Mouse (Mus musculus) C2C12 (cell line): ENCODE results near the gene Pih1d1.

Experiments
- CEBPB ChIP-seq: IDR thresholded peaks from one replicate; pipeline ENCODE4 v1.6.1; 2011; ENCODE audit warnings: low read depth, mild to moderate bottlenecking, control low read depth, moderate library complexity
- CTCF ChIP-seq: IDR thresholded peaks from one replicate; pipeline ENCODE4 v1.5.1; 2011; ENCODE audit not compliant: control insufficient read depth, insufficient read depth, insufficient read length
- FOSL1 ChIP-seq: IDR thresholded peaks from one replicate; pipeline ENCODE4 v1.8.0; 2011; ENCODE audit warnings: mild to moderate bottlenecking, low read length; ENCODE audit not compliant: poor library complexity, insufficient read depth, severe bottlenecking
- MAX ChIP-seq: IDR thresholded peaks from one replicate; pipeline ENCODE4 v1.6.1; 2011; ENCODE audit warnings: mild to moderate bottlenecking, control low read depth
- MYOG ChIP-seq: IDR thresholded peaks from one replicate; pipeline ENCODE4 v1.6.1; 2011; ENCODE audit not compliant: control insufficient read depth, insufficient read length; ENCODE audit errors: extremely low read depth

GRCm38 (mm10) chr7:45161612-45162473, 7.7 kb downstream of the Pih1d1 start:
- no peak for TF ChIP-seq CEBPB
- TF ChIP-seq CTCF, result peak; percentile 99
- no peak for TF ChIP-seq FOSL1
- TF ChIP-seq MAX, result no peak
- no peak for TF ChIP-seq MYOG
